11 mouse cellular contexts compared by ENCODE assay signal in genomic region chr4:82494829-82495228, GRCm38 (mm10).
DNase-seq lines count a peak whose midpoint lies in the region; ATAC-seq lines count a peak whose summit lies in the region.
"Had no signal": no experiment of that assay in that cellular context is flagged by ENCODE, and none has a peak within 500 bp of the region (broad histone marks: within the 10 kb centered on the region; RNA-seq: fewer than 3 reads in every experiment).

No protein-coding gene starts in this region.

- ATAC-seq in limb, embryonic 11.5 days (ENCODE audit: insufficient number of reproducible peaks, low FRiP score, low TSS enrichment, low read depth): no peak
- ATAC-seq in neural tube, embryonic 14.5 days (ENCODE audit: low read depth): peak; percentile 80

- H3K4me3 ChIP-seq in limb, embryonic 11.5 days (ENCODE audit: low read depth, low read length): no peak overlapping the region
- H3K4me3 ChIP-seq in limb, embryonic 10.5 days: no peak overlapping the region
- peak overlapping the region; percentile 20; the same call in 1 of the 2 replicates for H3K4me3 ChIP-seq in neural tube, embryonic 14.5 days (ENCODE audit: low read depth, low read length)
- H3K4me3 ChIP-seq: embryonic facial prominence, embryonic 15.5 days had no signal

- H3K27me3 ChIP-seq in limb, embryonic 11.5 days (ENCODE audit: control insufficient read depth, insufficient read depth, low read length): no peaks in the 10 kb centered on the region
- H3K27me3 ChIP-seq in limb, embryonic 10.5 days (ENCODE audit: low read depth, poor library complexity, severe bottlenecking): peaks cover 3% of the 10 kb centered on the region; the same call in 1 of the 2 replicates
- H3K27me3 ChIP-seq in neural tube, embryonic 14.5 days (ENCODE audit: control insufficient read depth, insufficient read depth, low read length): no peaks in the 10 kb centered on the region
- H3K27me3 ChIP-seq: embryonic facial prominence, embryonic 15.5 days had no signal

- no peaks in the 10 kb centered on the region for H3K9me3 ChIP-seq in limb, embryonic 11.5 days (ENCODE audit: control insufficient read depth, low read length)
- no peaks in the 10 kb centered on the region for H3K9me3 ChIP-seq in limb, embryonic 10.5 days (replicated peaks)
- no peaks in the 10 kb centered on the region for H3K9me3 ChIP-seq in neural tube, embryonic 14.5 days (ENCODE audit: control insufficient read depth, low read length)
- H3K9me3 ChIP-seq: embryonic facial prominence, embryonic 15.5 days had no signal

- H3K4me2 ChIP-seq in limb, embryonic 11.5 days (ENCODE audit: low read depth, severe bottlenecking): no peak overlapping the region
- peak overlapping the region; percentile 93; the same call in 1 of the 2 replicates for H3K4me2 ChIP-seq in neural tube, embryonic 14.5 days (ENCODE audit: low read depth, low read length)
- H3K4me2 ChIP-seq: embryonic facial prominence, embryonic 15.5 days had no signal

- WGBS in limb, embryonic 11.5 days: 94% methylated on average over 10 of the region's 10 CpGs
- 93% methylated on average over 10 of the region's 10 CpGs for WGBS in limb, embryonic 10.5 days
- 59% methylated on average over 10 of the region's 10 CpGs for WGBS in neural tube, embryonic 14.5 days

- no peak overlapping the region for H3K9ac ChIP-seq in limb, embryonic 11.5 days (ENCODE audit: low read length)
- no peak overlapping the region for H3K9ac ChIP-seq in neural tube, embryonic 14.5 days (replicated peaks; ENCODE audit: low read depth, low read length)
- H3K9ac ChIP-seq: embryonic facial prominence, embryonic 15.5 days; liver, embryonic 14.5 days had no signal

- H3K4me1 ChIP-seq in limb, embryonic 11.5 days (ENCODE audit: control insufficient read depth, insufficient read depth, low read length): peaks cover 3% of the 10 kb centered on the region; the same call in 1 of the 2 replicates
- H3K4me1 ChIP-seq in limb, embryonic 10.5 days: peaks cover 23% of the 10 kb centered on the region
- peaks cover 10% of the 10 kb centered on the region for H3K4me1 ChIP-seq in neural tube, embryonic 14.5 days (ENCODE audit: control insufficient read depth, insufficient read depth, low read length)

- no peak overlapping the region for H3K27ac ChIP-seq in limb, embryonic 11.5 days (replicated peaks; ENCODE audit: low read depth, low read length)
- H3K27ac ChIP-seq in limb, embryonic 10.5 days: no peak overlapping the region
- H3K27ac ChIP-seq in neural tube, embryonic 14.5 days (ENCODE audit: low read depth, low read length): peak overlapping the region; percentile 25; the same call in 1 of the 2 replicates
- H3K27ac ChIP-seq: embryonic facial prominence, embryonic 15.5 days; liver, embryonic 14.5 days had no signal

- DNase-seq in limb, embryonic 11.5 days (ENCODE audit: low spot score): peak; percentile 16
- DNase-seq in limb, embryonic 10.5 days (ENCODE audit: low spot score): no peak
- peak; percentile 63 to 70 for DNase-seq in cerebellum, postnatal 25 days
- DNase-seq in layer of hippocampus, adult 18-20 months (ENCODE audit: low spot score in 2 of 2): peak; percentile 79 to 90
- DNase-seq in testis, postnatal 10 days (ENCODE audit: low spot score): no peak
- no peak for DNase-seq in embryo, embryonic 9.5 days (ENCODE audit: extremely low spot score)
- DNase-seq in adrenal gland, postnatal 4 days (ENCODE audit: low spot score in 2 of 2): no peak
- DNase-seq: kidney, adult 18-20 months had no signal

- peaks cover 9% of the 10 kb centered on the region for H3K36me3 ChIP-seq in limb, embryonic 11.5 days (ENCODE audit: control insufficient read depth, insufficient read depth, low read length)
- H3K36me3 ChIP-seq in limb, embryonic 10.5 days: peaks cover 39% of the 10 kb centered on the region
- no peaks in the 10 kb centered on the region for H3K36me3 ChIP-seq in neural tube, embryonic 14.5 days (ENCODE audit: control insufficient read depth, insufficient read depth, low read length)

Comparison
In these comparisons a context has a peak if more than half of its experiments do, and no peak if none do; other contexts are left out.
1. DNase-seq: peak in limb, embryonic 11.5 days (single experiment), cerebellum, postnatal 25 days (2 of 2) and layer of hippocampus, adult 18-20 months (2 of 2); none in limb, embryonic 10.5 days (single experiment), testis, postnatal 10 days (single experiment), embryo, embryonic 9.5 days (single experiment) and adrenal gland, postnatal 4 days (0 of 2).